Mouse (Mus musculus) neural tube, embryonic 11.5 days (tissue): ENCODE measurements around the gene Ppp1r1c. TPM values are rescaled to one million over a fixed set of nuclear protein-coding genes. Genes with fewer than 3 reads are reported as not detected.
"Not testable (repeated sequence)": the region's sequence is repeated elsewhere in the genome, so short reads cannot be mapped to it uniquely, and the experiment has no call there.

Experiments used
- ATAC-seq: fragments of 200-750 bp; cut with Nextera tagmentation; 2 replicates; pipeline ENCODE4 v1.8.0; 2017; ENCODE audit warnings: moderate number of reproducible peaks, mild to moderate bottlenecking, moderate TSS enrichment, moderate library complexity; ENCODE audit not compliant: insufficient read depth, low FRiP score, low TSS enrichment
- DNase-seq: peaks from one replicate; pipeline ENCODE4 v3.0.0-alpha.2; 2015; ENCODE audit warnings: low spot score
- H3K27ac ChIP-seq: fragments of 300-500 bp; sonication (generic); 2 replicates; pipeline ENCODE4 v1.5.1; 2014; ENCODE audit warnings: low read depth, mild to moderate bottlenecking, low read length
- H3K27me3 ChIP-seq: fragments of 300-500 bp; sonication (generic); 2 replicates; pipeline ENCODE4 v1.6.1; 2014; ENCODE audit warnings: mild to moderate bottlenecking, low read length, mixed read lengths; ENCODE audit not compliant: control insufficient read depth, insufficient read depth
- H3K36me3 ChIP-seq: fragments of 300-500 bp; sonication (generic); 2 replicates; pipeline ENCODE4 v1.6.1; 2014; ENCODE audit warnings: mild to moderate bottlenecking, low read length, moderate library complexity, mixed read lengths; ENCODE audit not compliant: control insufficient read depth, insufficient read depth
- H3K4me1 ChIP-seq: fragments of 300-500 bp; sonication (generic); 2 replicates; pipeline ENCODE4 v1.6.1; 2014; ENCODE audit warnings: low read length, mixed read lengths; ENCODE audit not compliant: control insufficient read depth, insufficient read depth
- H3K4me2 ChIP-seq: fragments of 300-500 bp; sonication (generic); 2 replicates; pipeline ENCODE4 v1.6.1; 2014; ENCODE audit warnings: low read depth, mild to moderate bottlenecking, moderate library complexity
- H3K4me3 ChIP-seq: fragments of 300-500 bp; sonication (generic); 2 replicates; pipeline ENCODE4 v1.5.1; 2014; ENCODE audit warnings: low read depth, low read length
- H3K9ac ChIP-seq: fragments of 300-500 bp; sonication (generic); 2 replicates; pipeline ENCODE4 v1.6.1; 2014; ENCODE audit warnings: mild to moderate bottlenecking, low read length
- H3K9me3 ChIP-seq: fragments of 300-500 bp; sonication (generic); 2 replicates; pipeline ENCODE4 v1.6.1; 2016; ENCODE audit warnings: low read length; ENCODE audit not compliant: control insufficient read depth
- WGBS: fragments of 180-500 bp; shearing (Covaris S2); extraction: QIAGEN DNeasy Blood & Tissue Kit; methylation state at CpG from one replicate; pipeline ENCODE4 v1.1.7; 2014; 5-methylcytosine and 5-hydroxymethylcytosine counted together
- polyA plus RNA-seq: library from polyadenylated mRNA; unstranded; fragments of >200 nt; fragmentation: Nextera tagmentation; extraction: Ambion mirVana; gene quantifications from 2 replicates; pipeline ENCODE4 v1.2.1, GENCODE M21; 2014

The Ppp1r1c gene
- polyA plus RNA-seq, 1 experiment from 2014 or later = 53.6 TPM

DNA sequence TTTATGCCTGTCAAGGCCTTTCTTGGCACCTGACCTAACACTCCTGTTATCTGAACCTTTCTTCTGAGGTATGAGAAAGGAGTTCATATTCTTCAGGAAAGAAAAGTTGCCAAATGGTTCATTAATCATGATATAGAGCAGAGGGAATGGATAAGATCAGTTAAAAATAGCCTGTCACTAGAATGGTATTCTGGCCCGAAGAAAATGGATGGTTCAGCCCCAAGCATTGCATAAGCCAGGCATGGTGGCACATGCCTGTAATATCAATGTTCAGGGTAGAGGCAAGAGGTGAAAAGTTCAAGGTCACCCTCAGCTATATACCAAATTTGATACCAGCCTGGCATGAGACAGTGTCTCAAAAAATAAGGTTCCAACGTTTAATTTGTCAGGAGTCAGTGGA, 85.6 kb downstream of the Ppp1r1c start:
- Histone ChIP-seq H3K4me1 (peaks cover 3% of the 10 kb centered on the region; the same call in 1 of the 2 replicates), H3K36me3 (no peaks in the 10 kb centered on the region), H3K4me3 (no peak overlapping the region), H3K9ac (no peak overlapping the region), H3K9me3 (no peaks in the 10 kb centered on the region), H3K4me2 (no peak overlapping the region), H3K27me3 (no peaks in the 10 kb centered on the region), H3K27ac (no peak overlapping the region)
- ATAC-seq = no peak
- 73% methylated on average over 2 of the region's 2 CpGs for WGBS
- no peak for DNase-seq

DNA sequence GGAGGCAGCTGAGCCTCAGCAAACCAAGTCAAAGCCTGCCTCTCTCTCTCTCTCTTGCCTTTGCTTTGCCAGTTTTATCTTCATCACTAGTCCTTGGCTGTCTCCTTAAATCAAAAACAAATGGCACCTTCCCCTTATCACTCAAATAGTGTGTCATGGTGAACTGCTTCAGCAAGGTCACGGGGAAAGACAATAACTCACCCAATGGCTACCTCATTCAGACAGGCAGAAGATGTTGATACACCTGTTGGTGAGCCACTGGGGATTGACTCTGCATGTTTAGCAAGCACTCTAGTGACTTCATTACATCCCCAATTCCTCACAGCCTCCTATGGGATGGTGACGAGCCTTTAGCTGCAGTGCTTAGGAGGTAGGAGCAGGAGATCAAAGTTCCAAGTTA, 89.9 kb downstream of the Ppp1r1c start:
- H3K27me3 ChIP-seq = no peaks in the 10 kb centered on the region
- no peaks in the 10 kb centered on the region for H3K9me3 ChIP-seq
- no peak overlapping the region for H3K4me3 ChIP-seq
- H3K4me2 ChIP-seq = no peak overlapping the region
- H3K36me3 ChIP-seq = no peaks in the 10 kb centered on the region
- H3K27ac ChIP-seq = no peak overlapping the region
- DNase-seq = no peak
- no peak overlapping the region for H3K9ac ChIP-seq
- no peak for ATAC-seq
- H3K4me1 ChIP-seq = peaks cover 7% of the 10 kb centered on the region; the same call in 1 of the 2 replicates
- 44% methylated on average over 2 of the region's 2 CpGs for WGBS

GRCm38 (mm10) chr2:79798627-79799026, 91.0 kb downstream of the Ppp1r1c start:
- Histone ChIP-seq H3K27me3 (no peaks in the 10 kb centered on the region), H3K36me3 (no peaks in the 10 kb centered on the region), H3K9me3 (no peaks in the 10 kb centered on the region), H3K4me3 (no peak overlapping the region), H3K9ac (no peak overlapping the region), H3K4me1 (peaks cover 7% of the 10 kb centered on the region; the same call in 1 of the 2 replicates), H3K27ac (no peak overlapping the region), H3K4me2 (no peak overlapping the region)
- WGBS = 7% methylated on average over 7 of the region's 7 CpGs
- ATAC-seq (peak; percentile 72), DNase-seq (peak; percentile 68)

DNA sequence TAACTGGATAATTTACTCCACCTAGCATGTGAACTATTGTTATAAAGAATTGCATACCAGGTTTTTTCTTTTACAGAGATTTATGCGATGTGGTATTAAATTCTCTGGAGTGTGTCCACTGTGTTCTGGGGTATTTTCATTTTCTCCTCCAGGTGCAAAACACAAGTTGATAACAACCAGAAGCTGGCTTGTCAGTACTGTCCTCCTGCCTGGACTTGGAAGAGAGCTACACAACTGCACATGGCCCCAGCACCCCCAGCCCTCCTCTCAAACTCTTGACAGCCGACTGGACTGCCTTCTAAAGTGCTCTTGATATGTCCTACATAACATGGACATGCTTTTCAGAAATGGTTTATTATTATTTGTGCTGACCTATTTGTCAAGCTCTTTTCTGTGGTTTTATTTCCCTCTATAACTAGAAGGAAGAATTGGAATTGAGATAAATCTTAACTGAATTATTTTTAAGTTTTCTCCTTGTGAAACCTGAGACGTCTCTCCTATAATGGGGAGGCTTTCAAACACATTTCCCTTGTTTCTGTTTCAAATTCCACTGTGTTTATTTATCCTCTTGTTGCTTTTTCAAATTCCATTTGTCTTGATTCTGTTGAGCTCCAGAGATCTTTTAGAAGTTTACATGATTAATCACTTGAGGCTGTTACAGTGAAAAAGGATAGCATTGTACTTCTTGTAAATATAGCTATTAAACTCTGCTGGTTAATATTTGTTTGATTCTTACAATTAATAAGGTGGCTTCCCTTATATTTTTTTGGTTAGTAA, 108.3 kb downstream of the Ppp1r1c start:
- no peaks in the 10 kb centered on the region for H3K27me3 ChIP-seq
- H3K27ac ChIP-seq = no peak overlapping the region
- no peak overlapping the region for H3K9ac ChIP-seq
- ATAC-seq (no peak), DNase-seq (no peak)
- no peak overlapping the region for H3K4me2 ChIP-seq
- H3K9me3 ChIP-seq = no peaks in the 10 kb centered on the region
- H3K4me3 ChIP-seq = no peak overlapping the region
- 59% methylated on average over 3 of the region's 3 CpGs for WGBS
- H3K36me3 ChIP-seq = no peaks in the 10 kb centered on the region
- H3K4me1 ChIP-seq = no peaks in the 10 kb centered on the region

- DNase-seq (no peak), ATAC-seq (no peak; the same call in 1 of the 2 replicates)
- no peaks in the 10 kb centered on the region for H3K36me3 ChIP-seq
- no peak overlapping the region for H3K9ac ChIP-seq
- 73% methylated on average over 3 of the region's 3 CpGs for WGBS
- no peaks in the 10 kb centered on the region for H3K27me3 ChIP-seq
- no peaks in the 10 kb centered on the region for H3K4me1 ChIP-seq
- no peaks in the 10 kb centered on the region for H3K9me3 ChIP-seq
- H3K4me2 ChIP-seq = no peak overlapping the region
- H3K4me3 ChIP-seq = no peak overlapping the region
- no peak overlapping the region for H3K27ac ChIP-seq
Measured at GRCm38 (mm10) chr2:79819543-79819942, 112.0 kb downstream of the Ppp1r1c start.

DNA sequence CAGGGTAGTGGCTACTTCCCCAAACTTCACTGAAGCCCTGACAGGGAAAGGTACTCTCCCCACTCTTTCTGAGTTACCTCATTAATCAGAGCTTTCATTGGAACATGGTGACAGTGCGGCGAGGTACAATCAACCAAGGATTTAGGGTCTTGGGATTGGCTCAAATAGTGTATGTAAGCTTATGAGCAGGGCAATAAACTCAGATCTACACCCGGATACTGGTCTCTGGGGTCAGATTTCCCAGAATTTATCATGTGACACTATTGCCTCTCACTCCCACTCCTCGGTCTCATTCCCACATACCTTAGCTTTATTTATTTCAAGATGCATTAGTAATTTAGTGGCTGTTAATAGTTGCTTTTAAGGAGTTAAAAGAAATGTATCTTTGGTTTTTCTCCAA, 118.3 kb downstream of the Ppp1r1c start:
- WGBS = 76% methylated on average over 4 of the region's 4 CpGs
- H3K27me3 ChIP-seq = no peaks in the 10 kb centered on the region
- H3K9me3 ChIP-seq = no peaks in the 10 kb centered on the region
- ATAC-seq = no peak
- H3K36me3 ChIP-seq = no peaks in the 10 kb centered on the region
- H3K9ac ChIP-seq = no peak overlapping the region
- no peaks in the 10 kb centered on the region for H3K4me1 ChIP-seq
- DNase-seq = no peak
- H3K4me3 ChIP-seq = no peak overlapping the region
- no peak overlapping the region for H3K4me2 ChIP-seq
- no peak overlapping the region for H3K27ac ChIP-seq

- no peaks in the 10 kb centered on the region for H3K36me3 ChIP-seq
- no peak overlapping the region for H3K4me3 ChIP-seq
- DNase-seq (no peak), ATAC-seq (no peak)
- 83% methylated on average over 6 of the region's 6 CpGs for WGBS
- no peaks in the 10 kb centered on the region for H3K4me1 ChIP-seq
- H3K27me3 ChIP-seq = no peaks in the 10 kb centered on the region
- H3K9ac ChIP-seq = no peak overlapping the region
- H3K27ac ChIP-seq = no peak overlapping the region
- no peak overlapping the region for H3K4me2 ChIP-seq
- no peaks in the 10 kb centered on the region for H3K9me3 ChIP-seq
Measured at GRCm38 (mm10) chr2:79839090-79839489, 131.5 kb downstream of the Ppp1r1c start.

- WGBS = 78% methylated on average over 5 of the region's 5 CpGs
Measured at GRCm38 (mm10) chr2:79839513-79839912, 131.9 kb downstream of the Ppp1r1c start.

DNA sequence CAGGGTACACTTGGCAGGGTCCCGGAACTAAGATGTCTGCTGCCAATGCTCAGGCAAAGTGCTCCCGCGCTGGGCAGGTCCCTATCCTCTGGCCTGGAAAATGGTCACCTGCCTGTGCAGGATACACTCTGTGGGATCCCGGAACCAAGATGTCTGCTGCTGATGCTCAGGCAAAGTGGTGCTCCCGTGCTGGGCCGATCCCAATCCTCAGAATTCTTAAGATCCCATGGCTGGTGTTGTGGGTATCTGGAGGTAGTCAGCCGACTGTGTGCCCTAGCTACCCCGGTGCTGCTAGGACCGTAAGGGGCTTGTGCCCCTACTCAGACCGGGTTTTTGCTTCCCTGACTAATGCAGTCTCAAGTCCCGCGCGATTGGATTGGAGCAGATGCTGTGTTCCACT, 139.8 kb downstream of the Ppp1r1c start:
- not testable (repeated sequence) for H3K4me2 ChIP-seq, H3K4me1 ChIP-seq, DNase-seq, H3K36me3 ChIP-seq, H3K27me3 ChIP-seq, H3K9ac ChIP-seq, H3K27ac ChIP-seq, ATAC-seq, H3K4me3 ChIP-seq, H3K9me3 ChIP-seq
- WGBS = 84% methylated on average over 13 of the region's 13 CpGs

More at GRCm38 (mm10) chr2:79839513-79839912, 131.9 kb downstream of the Ppp1r1c start:
- Histone ChIP-seq H3K27me3 (no peaks in the 10 kb centered on the region), H3K27ac (no peak overlapping the region), H3K4me3 (no peak overlapping the region), H3K36me3 (no peaks in the 10 kb centered on the region), H3K4me2 (no peak overlapping the region), H3K9ac (no peak overlapping the region), H3K9me3 (no peaks in the 10 kb centered on the region), H3K4me1 (no peaks in the 10 kb centered on the region)
- ATAC-seq (no peak), DNase-seq (no peak)
